ENCODE assay signal across 20 mouse cellular contexts in genomic region chr11:5470055-5470454, GRCm38 (mm10). TPM values are rescaled to one million over a fixed set of nuclear protein-coding genes. Genes with fewer than 3 reads are reported as not detected.
A peak's percentile ranks its signal among the peaks of the same experiment; 100 is the strongest.
DNase-seq lines count a peak whose midpoint lies in the region; ATAC-seq and TF ChIP-seq lines count a peak whose summit lies in the region.
"Had no signal": no experiment of that assay in that cellular context is flagged by ENCODE, and none has a peak within 500 bp of the region (broad histone marks: within the 10 kb centered on the region; RNA-seq: fewer than 3 reads in every experiment).

No protein-coding gene starts in this region.

- no peak for TF ChIP-seq EP300 in liver, postnatal 0 days (IDR thresholded peaks at IDR 0.05; ENCODE audit: low read depth)

- DNase-seq in forebrain, embryonic 14.5 days (ENCODE audit: low spot score) = peak; percentile 45
- DNase-seq in liver, postnatal 0 days = peak; percentile 23
- DNase-seq in lung, postnatal 4 days = peak; percentile 30 to 50
- no peak for DNase-seq in kidney, postnatal 10 days
- DNase-seq: adrenal gland, postnatal 25 days; cerebellum, adult 11-12 months; gastrocnemius, adult 2 months; heart, postnatal 14 days had no signal

- H3K27me3 ChIP-seq in forebrain, embryonic 14.5 days (replicated peaks; ENCODE audit: control insufficient read depth, insufficient read depth, low read length) = no peaks in the 10 kb centered on the region
- H3K27me3 ChIP-seq in forebrain, embryonic 12.5 days = no peaks in the 10 kb centered on the region
- no peaks in the 10 kb centered on the region for H3K27me3 ChIP-seq in liver, postnatal 0 days (ENCODE audit: insufficient read depth, low read length)
- 0 out of 2 replicates have a peak, but pooled peaks cover 2% of the 10 kb centered on the region for H3K27me3 ChIP-seq in liver, embryonic 12.5 days (replicated peaks)
- H3K27me3 ChIP-seq in neural tube, embryonic 13.5 days = no peaks in the 10 kb centered on the region
- H3K27me3 ChIP-seq in neural tube, embryonic 15.5 days (replicated peaks) = no peaks in the 10 kb centered on the region
- H3K27me3 ChIP-seq: embryonic facial prominence, embryonic 13.5 days; hindbrain, embryonic 13.5 days; kidney, embryonic 15.5 days had no signal

- H3K9me3 ChIP-seq in forebrain, embryonic 14.5 days (replicated peaks; ENCODE audit: control insufficient read depth, low read length) = no peaks in the 10 kb centered on the region
- no peaks in the 10 kb centered on the region for H3K9me3 ChIP-seq in forebrain, embryonic 12.5 days
- no peaks in the 10 kb centered on the region for H3K9me3 ChIP-seq in liver, postnatal 0 days (ENCODE audit: low read length)
- H3K9me3 ChIP-seq in liver, embryonic 12.5 days (replicated peaks) = no peaks in the 10 kb centered on the region
- no peaks in the 10 kb centered on the region for H3K9me3 ChIP-seq in neural tube, embryonic 13.5 days
- no peaks in the 10 kb centered on the region for H3K9me3 ChIP-seq in neural tube, embryonic 15.5 days (replicated peaks)
- H3K9me3 ChIP-seq: embryonic facial prominence, embryonic 13.5 days; hindbrain, embryonic 13.5 days; kidney, embryonic 15.5 days; midbrain, embryonic 10.5 days had no signal

- H3K4me2 ChIP-seq in forebrain, embryonic 14.5 days (ENCODE audit: low read length) = no peak overlapping the region
- H3K4me2 ChIP-seq in forebrain, embryonic 12.5 days = no peak overlapping the region
- H3K4me2 ChIP-seq in liver, postnatal 0 days (ENCODE audit: low read depth, low read length) = no peak overlapping the region
- H3K4me2 ChIP-seq in liver, embryonic 12.5 days = no peak overlapping the region
- no peak overlapping the region for H3K4me2 ChIP-seq in neural tube, embryonic 13.5 days
- H3K4me2 ChIP-seq in neural tube, embryonic 15.5 days = no peak overlapping the region
- H3K4me2 ChIP-seq: embryonic facial prominence, embryonic 13.5 days; heart, embryonic 11.5 days; hindbrain, embryonic 13.5 days; kidney, embryonic 15.5 days had no signal

- H3K9ac ChIP-seq in forebrain, embryonic 14.5 days (ENCODE audit: low read length) = no peak overlapping the region
- no peak overlapping the region for H3K9ac ChIP-seq in forebrain, embryonic 12.5 days
- H3K9ac ChIP-seq in liver, postnatal 0 days (replicated peaks) = no peak overlapping the region
- H3K9ac ChIP-seq in liver, embryonic 12.5 days = no peak overlapping the region
- no peak overlapping the region for H3K9ac ChIP-seq in neural tube, embryonic 13.5 days
- H3K9ac ChIP-seq in neural tube, embryonic 15.5 days (replicated peaks) = no peak overlapping the region
- H3K9ac ChIP-seq: embryonic facial prominence, embryonic 13.5 days; hindbrain, embryonic 13.5 days; kidney, embryonic 15.5 days had no signal

- H3K4me3 ChIP-seq in forebrain, embryonic 14.5 days (ENCODE audit: low read depth, low read length) = no peak overlapping the region
- H3K4me3 ChIP-seq in forebrain, embryonic 12.5 days (replicated peaks) = no peak overlapping the region
- H3K4me3 ChIP-seq in liver, postnatal 0 days (ENCODE audit: low read depth, low read length) = no peak overlapping the region
- H3K4me3 ChIP-seq in liver, embryonic 12.5 days = no peak overlapping the region
- no peak overlapping the region for H3K4me3 ChIP-seq in neural tube, embryonic 13.5 days
- no peak overlapping the region for H3K4me3 ChIP-seq in neural tube, embryonic 15.5 days (replicated peaks)
- H3K4me3 ChIP-seq: embryonic facial prominence, embryonic 13.5 days; gastrocnemius, adult 2 months; hindbrain, embryonic 13.5 days; kidney, embryonic 15.5 days; midbrain, embryonic 10.5 days had no signal

- no peak for TF ChIP-seq CTCF in liver, postnatal 0 days (IDR thresholded peaks at IDR 0.05; ENCODE audit: low read depth)

- no peaks in the 10 kb centered on the region for H3K36me3 ChIP-seq in forebrain, embryonic 14.5 days (ENCODE audit: control insufficient read depth, insufficient read depth, low read length)
- H3K36me3 ChIP-seq in forebrain, embryonic 12.5 days (replicated peaks) = no peaks in the 10 kb centered on the region
- H3K36me3 ChIP-seq in liver, postnatal 0 days (replicated peaks; ENCODE audit: insufficient read depth, low read length) = no peaks in the 10 kb centered on the region
- H3K36me3 ChIP-seq in liver, embryonic 12.5 days = no peaks in the 10 kb centered on the region
- H3K36me3 ChIP-seq in neural tube, embryonic 13.5 days = no peaks in the 10 kb centered on the region
- no peaks in the 10 kb centered on the region for H3K36me3 ChIP-seq in neural tube, embryonic 15.5 days
- H3K36me3 ChIP-seq: embryonic facial prominence, embryonic 13.5 days; hindbrain, embryonic 13.5 days; kidney, embryonic 15.5 days; midbrain, embryonic 10.5 days had no signal

- H3K4me1 ChIP-seq in forebrain, embryonic 14.5 days (ENCODE audit: control insufficient read depth, insufficient read depth, low read length) = no peaks in the 10 kb centered on the region
- no peaks in the 10 kb centered on the region for H3K4me1 ChIP-seq in forebrain, embryonic 12.5 days
- no peaks in the 10 kb centered on the region for H3K4me1 ChIP-seq in liver, postnatal 0 days (ENCODE audit: insufficient read depth)
- no peaks in the 10 kb centered on the region for H3K4me1 ChIP-seq in liver, embryonic 12.5 days
- no peaks in the 10 kb centered on the region for H3K4me1 ChIP-seq in neural tube, embryonic 13.5 days (replicated peaks)
- H3K4me1 ChIP-seq in neural tube, embryonic 15.5 days = no peaks in the 10 kb centered on the region
- H3K4me1 ChIP-seq: hindbrain, embryonic 13.5 days; kidney, embryonic 15.5 days; midbrain, embryonic 10.5 days had no signal

- ATAC-seq in forebrain, embryonic 14.5 days = no peak
- no peak for ATAC-seq in forebrain, embryonic 12.5 days (ENCODE audit: low FRiP score)
- peak; percentile 68 for ATAC-seq in liver, postnatal 0 days
- no peak for ATAC-seq in liver, embryonic 12.5 days
- 0 out of 2 replicates have a peak, but pooled peaks have one; percentile 36 for ATAC-seq in neural tube, embryonic 13.5 days (ENCODE audit: low read depth)
- no peak for ATAC-seq in neural tube, embryonic 15.5 days (ENCODE audit: low FRiP score)
- ATAC-seq: activated CD4-positive, CD25-positive, alpha-beta regulatory T cell, adult 4 months; intestine, embryonic 16.5 days had no signal

- WGBS in forebrain, embryonic 14.5 days = 59% methylated on average over 3 of the region's 3 CpGs
- WGBS in forebrain, embryonic 12.5 days = 86% methylated on average over 3 of the region's 3 CpGs
- 71% methylated on average over 3 of the region's 3 CpGs for WGBS in liver, postnatal 0 days (ENCODE audit: insufficient replicate concordance)
- 67% methylated on average over 3 of the region's 3 CpGs for WGBS in liver, embryonic 12.5 days (ENCODE audit: insufficient replicate concordance)
- 77% methylated on average over 3 of the region's 3 CpGs for WGBS in neural tube, embryonic 13.5 days
- WGBS in neural tube, embryonic 15.5 days = 69% methylated on average over 3 of the region's 3 CpGs

- no peak overlapping the region for H3K27ac ChIP-seq in forebrain, embryonic 14.5 days (ENCODE audit: low read depth, low read length)
- no peak overlapping the region for H3K27ac ChIP-seq in forebrain, embryonic 12.5 days
- no peak overlapping the region for H3K27ac ChIP-seq in liver, postnatal 0 days (ENCODE audit: low read depth)
- H3K27ac ChIP-seq in liver, embryonic 12.5 days = no peak overlapping the region
- no peak overlapping the region for H3K27ac ChIP-seq in neural tube, embryonic 13.5 days (replicated peaks)
- H3K27ac ChIP-seq in neural tube, embryonic 15.5 days (replicated peaks) = no peak overlapping the region
- H3K27ac ChIP-seq: embryonic facial prominence, embryonic 13.5 days; gastrocnemius, adult 2 months; hindbrain, embryonic 13.5 days; kidney, embryonic 15.5 days; macrophage; midbrain, embryonic 10.5 days had no signal

RNA-seq across cellular contexts. Expression of gene Znrf3, which starts 25.4 kb away (rescaled TPM):
- polyA plus RNA-seq in forebrain, embryonic 14.5 days (2014; fragmentation: Nextera tagmentation; extraction: Ambion mirVana) = 4.9 and 5.8 TPM in 2 replicates
- 9.0 and 10.3 TPM in 2 replicates for polyA plus RNA-seq in forebrain, embryonic 12.5 days (2016; fragmentation: Nextera tagmentation; extraction: Ambion mirVana)
- 3.9 and 4.5 TPM in 2 replicates for polyA plus RNA-seq in liver, postnatal 0 days (2015; fragmentation: Nextera tagmentation; extraction: Ambion mirVana)
- polyA plus RNA-seq in liver, embryonic 12.5 days (2016; fragmentation: Nextera tagmentation; extraction: Ambion mirVana) = 5.0 and 5.4 TPM in 2 replicates
- 7.5 and 8.1 TPM in 2 replicates for polyA plus RNA-seq in neural tube, embryonic 13.5 days (2015; fragmentation: Nextera tagmentation; extraction: Ambion mirVana)
- 7.2 and 8.5 TPM in 2 replicates for polyA plus RNA-seq in neural tube, embryonic 15.5 days (2015; fragmentation: Nextera tagmentation; extraction: Ambion mirVana)

RNA-seq across cellular contexts. Expression of gene Xbp1, which starts 50.4 kb away (rescaled TPM):
- 124 and 145 TPM in 2 replicates for polyA plus RNA-seq in forebrain, embryonic 14.5 days (2014; fragmentation: Nextera tagmentation; extraction: Ambion mirVana)
- polyA plus RNA-seq in forebrain, embryonic 12.5 days (2016; fragmentation: Nextera tagmentation; extraction: Ambion mirVana) = 100 and 102 TPM in 2 replicates
- 119 and 137 TPM in 2 replicates for polyA plus RNA-seq in liver, postnatal 0 days (2015; fragmentation: Nextera tagmentation; extraction: Ambion mirVana)
- 108 and 112 TPM in 2 replicates for polyA plus RNA-seq in liver, embryonic 12.5 days (2016; fragmentation: Nextera tagmentation; extraction: Ambion mirVana)
- polyA plus RNA-seq in neural tube, embryonic 13.5 days (2015; fragmentation: Nextera tagmentation; extraction: Ambion mirVana) = 136 and 166 TPM in 2 replicates
- polyA plus RNA-seq in neural tube, embryonic 15.5 days (2015; fragmentation: Nextera tagmentation; extraction: Ambion mirVana) = 154 and 184 TPM in 2 replicates

Comparison
In these comparisons a context has a peak if more than half of its experiments do, and no peak if none do; other contexts are left out.
1. ATAC-seq: peak in liver, postnatal 0 days (single experiment) and neural tube, embryonic 13.5 days (single experiment); none in forebrain, embryonic 14.5 days (single experiment), forebrain, embryonic 12.5 days (single experiment), liver, embryonic 12.5 days (single experiment) and neural tube, embryonic 15.5 days (single experiment).